ENCODE assay signal across 21 mouse cellular contexts in the genomic region with DNA sequence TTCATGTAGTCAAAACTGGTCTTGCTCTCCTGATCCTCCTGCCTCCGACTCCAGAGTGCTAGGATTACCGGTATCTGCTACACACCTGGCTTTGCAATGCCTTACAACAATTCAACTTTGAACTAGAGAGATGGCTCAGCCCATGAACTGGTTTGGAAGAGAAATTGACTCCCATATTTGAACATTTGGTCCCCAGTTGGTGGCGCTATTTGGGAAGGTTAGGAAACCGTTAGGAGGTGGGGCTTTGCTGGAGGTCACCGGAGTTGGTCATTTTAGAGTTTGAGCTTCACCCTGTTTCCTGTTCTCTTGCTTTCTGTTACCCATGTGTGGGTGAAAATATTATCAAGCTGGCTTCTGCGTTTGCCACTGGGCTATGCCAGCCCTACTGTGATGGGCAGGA. TPM values are rescaled to one million over a fixed set of nuclear protein-coding genes. Genes with fewer than 3 reads are reported as not detected.
A peak's percentile ranks its signal among the peaks of the same experiment; 100 is the strongest.
DNase-seq lines count a peak whose midpoint lies in the region; ATAC-seq and TF ChIP-seq lines count a peak whose summit lies in the region.
"Had no signal": no experiment of that assay in that cellular context is flagged by ENCODE, and none has a peak within 500 bp of the region (broad histone marks: within the 10 kb centered on the region; RNA-seq: fewer than 3 reads in every experiment).

No protein-coding gene starts in this region.

- no peak for TF ChIP-seq EP300 in liver, embryonic 14.5 days (IDR thresholded peaks at IDR 0.05; ENCODE audit: low read depth)
- no peak for TF ChIP-seq EP300 in MEL (IDR thresholded peaks at IDR 0.05; ENCODE audit: low read depth in 1 of 2, low read length in 2 of 2)

- H3K9me3 ChIP-seq in liver, embryonic 14.5 days (ENCODE audit: control insufficient read depth, low read length) = no peaks in the 10 kb centered on the region
- H3K9me3 ChIP-seq in liver, embryonic 11.5 days (ENCODE audit: control insufficient read depth, low read length) = no peaks in the 10 kb centered on the region
- no peaks in the 10 kb centered on the region for H3K9me3 ChIP-seq in MEL (replicated peaks; ENCODE audit: insufficient read depth, low read length)
- H3K9me3 ChIP-seq in forebrain, embryonic 11.5 days (ENCODE audit: control insufficient read depth, low read length) = no peaks in the 10 kb centered on the region
- H3K9me3 ChIP-seq: G1E; hindbrain, embryonic 15.5 days; intestine, embryonic 15.5 days; limb, embryonic 15.5 days; midbrain, embryonic 12.5 days; neural tube, embryonic 12.5 days had no signal

- H3K79me2 ChIP-seq in MEL (ENCODE audit: control insufficient read depth, insufficient read depth, low read length, poor library complexity) = no peaks in the 10 kb centered on the region

- DNase-seq in heart, adult 11 months = peak; percentile 39
- no peak for DNase-seq in heart, postnatal 36 days
- no peak for DNase-seq in liver, embryonic 14.5 days (ENCODE audit: low read depth in 3 of 3, low spot score in 3 of 3)
- no peak for DNase-seq in liver, embryonic 11.5 days (ENCODE audit: low spot score)
- DNase-seq in MEL (ENCODE audit: low read depth, low spot score) = no peak
- DNase-seq in c-Kit-positive CD71-positive TER-119-positive erythroid progenitor cells, embryonic 14.5 days (ENCODE audit: low spot score) = peak; percentile 24
- DNase-seq in forebrain, embryonic 11.5 days (ENCODE audit: low spot score) = no peak
- DNase-seq: adrenal gland, adult 2 months; cerebellum, adult 11-12 months; cerebellum, postnatal 14 days; heart, postnatal 4 days; layer of hippocampus, postnatal 36 days; thymus, adult 2 months had no signal

- no peak for TF ChIP-seq RAD21 in MEL (IDR thresholded peaks at IDR 0.05; ENCODE audit: low read depth, low read length)

- H3K4me2 ChIP-seq in liver, embryonic 14.5 days (ENCODE audit: low read depth) = no peak overlapping the region
- no peak overlapping the region for H3K4me2 ChIP-seq in liver, embryonic 11.5 days
- no peak overlapping the region for H3K4me2 ChIP-seq in forebrain, embryonic 11.5 days (ENCODE audit: low read depth, low read length, severe bottlenecking)
- H3K4me2 ChIP-seq: hindbrain, embryonic 15.5 days; intestine, embryonic 15.5 days; limb, embryonic 15.5 days; midbrain, embryonic 12.5 days; neural tube, embryonic 12.5 days had no signal

- no peaks in the 10 kb centered on the region for H3K4me1 ChIP-seq in liver, embryonic 14.5 days (replicated peaks; ENCODE audit: control insufficient read depth in 2 of 2, insufficient read depth in 2 of 2, low read length in 1 of 2)
- no peaks in the 10 kb centered on the region for H3K4me1 ChIP-seq in liver, embryonic 11.5 days (replicated peaks; ENCODE audit: control insufficient read depth, insufficient read depth, low read length)
- H3K4me1 ChIP-seq in MEL (ENCODE audit: control insufficient read depth in 1 of 2, insufficient read depth in 2 of 2, low read length in 2 of 2) = no peaks in the 10 kb centered on the region
- H3K4me1 ChIP-seq in forebrain, embryonic 11.5 days (replicated peaks; ENCODE audit: control insufficient read depth, insufficient read depth, low read length) = no peaks in the 10 kb centered on the region
- H3K4me1 ChIP-seq: hindbrain, embryonic 15.5 days; intestine, embryonic 15.5 days; limb, embryonic 15.5 days; midbrain, embryonic 12.5 days; neural tube, embryonic 12.5 days had no signal

- no peak overlapping the region for H3K9ac ChIP-seq in liver, embryonic 14.5 days (replicated peaks)
- H3K9ac ChIP-seq in liver, embryonic 11.5 days (ENCODE audit: low read depth, low read length) = no peak overlapping the region
- no peak overlapping the region for H3K9ac ChIP-seq in MEL (ENCODE audit: control insufficient read depth, low read depth, low read length, poor library complexity, severe bottlenecking)
- no peak overlapping the region for H3K9ac ChIP-seq in forebrain, embryonic 11.5 days (ENCODE audit: low read length)
- H3K9ac ChIP-seq: hindbrain, embryonic 15.5 days; intestine, embryonic 15.5 days; limb, embryonic 15.5 days; midbrain, embryonic 12.5 days; neural tube, embryonic 12.5 days had no signal

- no peaks in the 10 kb centered on the region for H3K27me3 ChIP-seq in liver, embryonic 14.5 days (ENCODE audit: control insufficient read depth, insufficient read depth, low read length)
- no peaks in the 10 kb centered on the region for H3K27me3 ChIP-seq in liver, embryonic 11.5 days (replicated peaks; ENCODE audit: control insufficient read depth, insufficient read depth, low read length)
- H3K27me3 ChIP-seq in MEL (ENCODE audit: control insufficient read depth in 1 of 2, insufficient read depth in 2 of 2, low read length in 2 of 2) = no peaks in the 10 kb centered on the region
- H3K27me3 ChIP-seq in forebrain, embryonic 11.5 days (ENCODE audit: control insufficient read depth, insufficient read depth, low read length) = peaks cover 17% of the 10 kb centered on the region
- H3K27me3 ChIP-seq: hindbrain, embryonic 15.5 days; intestine, embryonic 15.5 days; midbrain, embryonic 12.5 days; neural tube, embryonic 12.5 days had no signal

- TF ChIP-seq POLR2A in MEL (IDR thresholded peaks at IDR 0.05; ENCODE audit: control insufficient read depth in 1 of 2, insufficient read depth in 1 of 2, low read depth in 1 of 2, low read length in 2 of 2, poor library complexity in 1 of 2) = no peak

- H3K27ac ChIP-seq in liver, embryonic 14.5 days = no peak overlapping the region
- H3K27ac ChIP-seq in liver, embryonic 11.5 days (ENCODE audit: low read depth, low read length) = no peak overlapping the region
- H3K27ac ChIP-seq in MEL (ENCODE audit: control insufficient read depth, low read depth, low read length) = no peak overlapping the region
- no peak overlapping the region for H3K27ac ChIP-seq in forebrain, embryonic 11.5 days (ENCODE audit: low read depth, low read length)
- H3K27ac ChIP-seq: hindbrain, embryonic 15.5 days; intestine, embryonic 15.5 days; limb, embryonic 15.5 days; midbrain, embryonic 12.5 days; neural tube, embryonic 12.5 days had no signal

- no peaks in the 10 kb centered on the region for H3K36me3 ChIP-seq in liver, embryonic 14.5 days (replicated peaks; ENCODE audit: control insufficient read depth, insufficient read depth, low read depth)
- no peaks in the 10 kb centered on the region for H3K36me3 ChIP-seq in liver, embryonic 11.5 days (ENCODE audit: control insufficient read depth, insufficient read depth, low read length)
- no peaks in the 10 kb centered on the region for H3K36me3 ChIP-seq in MEL (ENCODE audit: control insufficient read depth in 1 of 2, insufficient read depth in 2 of 2, low read length in 2 of 2)
- H3K36me3 ChIP-seq in forebrain, embryonic 11.5 days (ENCODE audit: control insufficient read depth, insufficient read depth, low read length) = no peaks in the 10 kb centered on the region
- H3K36me3 ChIP-seq: intestine, embryonic 15.5 days; neural tube, embryonic 12.5 days had no signal

- no peak overlapping the region for H3K4me3 ChIP-seq in liver, embryonic 14.5 days (ENCODE audit: insufficient read depth in 1 of 2, low read depth in 2 of 2, low read length in 2 of 2)
- H3K4me3 ChIP-seq in liver, embryonic 11.5 days (ENCODE audit: low read depth, low read length) = no peak overlapping the region
- no peak overlapping the region for H3K4me3 ChIP-seq in MEL (ENCODE audit: control insufficient read depth in 1 of 2, insufficient read depth in 1 of 2, low read depth in 2 of 2, low read length in 2 of 2)
- H3K4me3 ChIP-seq in forebrain, embryonic 11.5 days (ENCODE audit: low read depth, low read length) = no peak overlapping the region
- H3K4me3 ChIP-seq: hindbrain, embryonic 15.5 days; intestine, embryonic 15.5 days; limb, embryonic 15.5 days; midbrain, embryonic 12.5 days; neural tube, embryonic 12.5 days had no signal

- ATAC-seq in liver, embryonic 14.5 days (ENCODE audit: insufficient read depth) = no peak
- ATAC-seq in liver, embryonic 11.5 days (replicated peaks; ENCODE audit: low FRiP score) = no peak
- ATAC-seq in megakaryocyte-erythroid progenitor cell, adult 5-6 weeks (replicated peaks; ENCODE audit: low FRiP score, low TSS enrichment, poor library complexity, severe bottlenecking) = no peak
- no peak for ATAC-seq in forebrain, embryonic 11.5 days (replicated peaks; ENCODE audit: low FRiP score)
- ATAC-seq: forebrain, embryonic 16.5 days; intestine, embryonic 15.5 days had no signal

- intact Hi-C loops in heart, postnatal 36 days (cut with DNase I) = no loop called here

- WGBS in liver, embryonic 14.5 days (ENCODE audit: insufficient replicate concordance) = 56% methylated on average over 6 of the region's 6 CpGs
- WGBS in liver, embryonic 11.5 days = 67% methylated on average over 6 of the region's 6 CpGs
- WGBS in forebrain, embryonic 11.5 days = 77% methylated on average over 6 of the region's 6 CpGs

- 0 out of 2 replicates have a peak, but pooled peaks have one; percentile 14 for TF ChIP-seq CTCF in liver, embryonic 14.5 days (IDR thresholded peaks at IDR 0.05; ENCODE audit: low read depth)
- peak in 1 of 3 experiments; percentile 23; a peak in 1 of 6 replicates for TF ChIP-seq CTCF in MEL (IDR thresholded peaks at IDR 0.05 in 2 of 3, conservative IDR thresholded peaks at IDR 0.05 in 1 of 3; ENCODE audit: control insufficient read depth in 1 of 3, insufficient read depth in 1 of 3, low read depth in 2 of 3, low read length in 3 of 3, poor library complexity in 1 of 3, severe bottlenecking in 1 of 3)

TF ChIP-seq in MEL, 35 proteins besides CTCF, POLR2A, EP300 and RAD21:
- TF ChIP-seq SMC3 (IDR thresholded peaks at IDR 0.05; ENCODE audit: low read depth, low read length) = peak; percentile 21; the same call in 1 of the 2 replicates
- TF ChIP-seq TCF12 (IDR thresholded peaks at IDR 0.05; ENCODE audit: low read depth, low read length) = no peak
- no peak for TF ChIP-seq JUND (IDR thresholded peaks at IDR 0.05; ENCODE audit: low read depth, low read length)
- TF ChIP-seq TAL1 (IDR thresholded peaks at IDR 0.05; ENCODE audit: low read length) = no peak
- TF ChIP-seq CHD2 (IDR thresholded peaks at IDR 0.05; ENCODE audit: low read length) = no peak
- no peak for TF ChIP-seq MYB (IDR thresholded peaks at IDR 0.05; ENCODE audit: low read depth, low read length)

RNA-seq across cellular contexts. Expression of gene Lmo4, which starts 22.8 kb away (rescaled TPM):
- 10 to 100 TPM; 31.4 to 34.5 TPM for total RNA-seq in heart, postnatal 36 days (2021)
- polyA plus RNA-seq in liver, embryonic 14.5 days (2012; rRNA removed) = 14.4 and 15.4 TPM in 2 replicates
- 12.5 and 13.1 TPM in 2 replicates for polyA plus RNA-seq in liver, embryonic 14.5 days (2014; fragmentation: Nextera tagmentation; extraction: Ambion mirVana)
- polyA plus RNA-seq in liver, embryonic 11.5 days (2014; fragmentation: Nextera tagmentation; extraction: Ambion mirVana) = 38.4 and 43.4 TPM in 2 replicates
- total RNA-seq in MEL (2012; rRNA removed) = 13.7 and 14.9 TPM in 2 replicates
- polyA plus RNA-seq in MEL (2012; ENCODE audit: insufficient read depth in 1 of 2, insufficient read length in 2 of 2, low read depth in 1 of 2, low replicate concordance in 2 of 2, missing spikeins in 1 of 2) = 10 to 100 TPM in 1 of 2 experiments, not detected in 1; 29.3 TPM
- total RNA-seq in megakaryocyte-erythroid progenitor cell, adult 5-6 weeks (2014; fragmentation: Nextera tagmentation) = 23.9 and 27.0 TPM in 2 replicates
- total RNA-seq in megakaryocyte-erythroid progenitor cell, adult 5-6 weeks (2017) = 18.7 and 18.9 TPM in 2 replicates
- polyA plus RNA-seq in forebrain, embryonic 11.5 days (2014; fragmentation: Nextera tagmentation; extraction: Ambion mirVana) = 50.4 and 52.8 TPM in 2 replicates

Comparison
In these comparisons a context has a peak if more than half of its experiments do, and no peak if none do; other contexts are left out.
1. DNase-seq: peak in heart, adult 11 months (single experiment) and c-Kit-positive CD71-positive TER-119-positive erythroid progenitor cells, embryonic 14.5 days (single experiment); none in heart, postnatal 36 days (0 of 2), liver, embryonic 14.5 days (0 of 3), liver, embryonic 11.5 days (single experiment), MEL (single experiment) and forebrain, embryonic 11.5 days (single experiment).